Mouse (Mus musculus): ENCODE measurements around the gene Olfr672.
"Not testable (repeated sequence)": the region's sequence is repeated elsewhere in the genome, so short reads cannot be mapped to it uniquely, and the experiment has no call there.

DNA sequence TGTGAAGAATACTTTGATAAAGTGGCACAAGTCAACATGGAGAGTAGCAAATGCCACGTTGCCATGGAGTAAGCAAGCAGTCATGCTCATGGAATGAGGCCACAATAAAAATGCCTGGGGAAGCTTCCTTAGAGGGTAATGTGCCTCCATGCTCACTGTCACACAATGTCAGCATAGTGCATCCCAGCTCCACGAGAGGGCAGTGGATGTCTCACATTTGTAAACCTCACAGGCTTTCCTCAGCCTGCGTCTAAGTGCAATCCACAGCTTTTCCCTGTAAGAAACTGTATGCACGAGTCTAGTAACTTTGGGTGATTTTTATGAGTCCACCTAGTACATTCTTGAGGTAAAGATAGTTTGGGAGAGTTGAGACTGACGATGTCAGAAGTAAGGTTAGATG is 32.0 kb upstream of the Olfr672 start:
- not testable (repeated sequence) for TF ChIP-seq CTCF (conservative IDR thresholded peaks at IDR 0.05; ENCODE audit: insufficient read depth, insufficient read length, low read depth, low read length); POLR2A (IDR thresholded peaks at IDR 0.05; ENCODE audit: low read depth, low read length)
